Mouse (Mus musculus): ENCODE data around the gene Nek7.

DNA sequence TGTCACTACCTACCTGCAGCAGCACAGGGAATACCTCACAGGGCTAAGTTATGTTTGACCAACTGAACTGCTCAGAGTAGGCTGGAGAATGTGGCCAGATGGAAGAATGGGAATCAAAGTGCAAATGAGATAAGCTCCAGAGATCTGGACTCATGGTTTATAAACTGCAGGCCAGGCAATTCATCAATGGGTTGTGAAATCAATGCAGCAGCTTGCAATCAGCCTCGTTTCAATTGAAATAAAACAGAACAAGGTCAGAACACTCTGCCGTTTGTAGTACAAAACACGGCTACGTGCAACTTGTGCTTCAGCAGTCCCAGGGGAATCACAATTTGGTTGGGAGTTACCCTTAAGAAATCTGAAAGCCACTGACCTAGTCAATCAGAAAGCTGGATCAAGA is 109.4 kb downstream of the Nek7 start:
- no peak for TF ChIP-seq CTCF (IDR thresholded peaks at IDR 0.05; ENCODE audit: borderline replicate concordance, insufficient read depth, low read depth, low read length)
- no peak for TF ChIP-seq POLR2A (IDR thresholded peaks at IDR 0.05; ENCODE audit: borderline replicate concordance, insufficient read depth, low read length)
